Mouse (Mus musculus) macrophage (primary cell): ENCODE measurements around the gene Sh3pxd2a. TPM values are rescaled to one million over a fixed set of nuclear protein-coding genes. Genes with fewer than 3 reads are reported as not detected.
A peak's percentile ranks its signal among the peaks of the same experiment; 100 is the strongest.

ENCODE experiments used
- H3K27ac ChIP-seq: fragments of 350-480 bp; formaldehyde crosslinking; 2 replicates; pipeline ENCODE4 v1.9.0; 2021
- H3K36me3 ChIP-seq: fragments of 350-480 bp; formaldehyde crosslinking; 2 replicates; pipeline ENCODE4 v1.9.0; 2021; ENCODE audit errors: inconsistent target
- H3K4me3 ChIP-seq: fragments of 350-480 bp; formaldehyde crosslinking; 2 replicates; pipeline ENCODE4 v1.9.0; 2021; ENCODE audit errors: inconsistent target
- H3K79me2 ChIP-seq: fragments of 350-480 bp; formaldehyde crosslinking; 2 replicates; pipeline ENCODE4 v1.9.0; 2021; ENCODE audit errors: inconsistent target
- WGBS: methylation state at CpG from one replicate; pipeline ENCODE4 v1.1.7; 2026; ENCODE audit warnings: inconsistent platforms; ENCODE audit not compliant: missing documents; 5-methylcytosine and 5-hydroxymethylcytosine counted together
- polyA plus RNA-seq: library from polyadenylated mRNA; stranded (reverse); fragments of 250-400 nt; gene quantifications from 3 replicates; pipeline ENCODE4 v1.2.4, GENCODE M21; 2018; ENCODE audit warnings: inconsistent platforms
- total RNA-seq, 78 experiments: library from RNA; depleted of rRNA; stranded (reverse); fragments of 250-400 nt; gene quantifications; 1 replicate in 9 of 78; 2 replicates in 24 of 78; 3 replicates in 43 of 78; 4 replicates in 2 of 78; pipeline ENCODE4 v1.2.4; 2018; ENCODE audit warnings: inconsistent platforms in 56 of 78

Gene Sh3pxd2a
- total RNA-seq (2018; cell fraction: chromatin; rRNA removed): 10 to 100 TPM; 10.9 to 28.2 (median 21.6) TPM
- total RNA-seq (2018; cell fraction: cytosol; rRNA removed): 10 to 100 TPM in 14 of 26 experiments, 1 to 10 TPM in 12; 6.1 to 17.3 (median 11.1) TPM
- 10 to 100 TPM in 25 of 26 experiments, 1 to 10 TPM in 1; 9.3 to 36.6 (median 16.3) TPM for total RNA-seq (2018; cell fraction: nucleus; rRNA removed)
- 7.9 to 13.4 TPM (median 8.0 TPM) in 3 replicates for polyA plus RNA-seq

DNA sequence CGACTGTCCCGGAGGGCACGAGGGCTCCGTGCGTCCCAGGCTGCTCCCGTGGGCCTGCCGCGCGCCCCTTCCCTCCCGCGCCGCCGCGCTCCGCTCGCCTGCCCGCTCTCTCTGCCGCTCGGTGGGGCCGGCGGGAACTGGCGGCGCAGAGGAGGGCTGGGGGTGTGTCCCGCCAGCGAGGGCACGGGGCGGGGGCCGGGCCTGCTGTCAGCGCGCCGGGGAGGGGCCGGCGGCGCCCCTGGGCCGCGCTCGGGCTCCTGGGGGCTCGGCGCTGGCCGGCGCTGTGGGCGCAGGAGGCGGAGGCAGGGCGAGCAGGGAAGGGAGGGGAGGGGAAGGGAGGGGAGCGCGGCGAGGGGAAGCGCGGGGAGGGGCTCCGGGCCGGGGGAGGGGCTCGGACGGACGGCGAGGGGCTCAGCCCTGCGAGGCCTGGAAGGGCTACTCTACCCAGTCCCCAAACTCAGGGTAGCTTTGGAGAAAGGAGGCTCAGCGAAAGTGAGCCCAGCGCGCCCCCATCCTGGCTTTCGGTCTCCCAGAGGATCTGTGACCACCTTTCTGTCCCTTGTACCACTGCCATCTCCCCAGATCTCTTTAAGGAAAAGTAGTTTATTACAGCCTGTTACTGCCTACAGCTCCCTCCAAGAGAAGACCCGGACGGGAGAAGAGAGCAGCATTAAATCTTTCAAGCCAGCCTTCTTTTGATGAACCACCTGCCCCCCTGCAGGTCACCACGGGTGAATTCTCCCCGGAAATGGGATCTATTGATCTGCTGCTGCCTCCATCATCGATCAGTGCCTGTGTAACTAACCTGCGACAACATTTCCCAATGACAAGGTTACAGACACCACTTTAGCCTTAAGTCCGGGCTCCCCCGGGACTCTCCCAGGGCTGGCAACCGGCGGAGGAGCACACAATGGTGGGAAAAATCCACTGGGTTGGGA, at the start of gene Sh3pxd2a:
TSS of gene Sh3pxd2a (minus strand) at position 98 of the 938 bp plus-strand sequence.
- peaks cover 39% of the 10 kb centered on the region for H3K79me2 ChIP-seq
- 3% methylated on average over 35 of the region's 70 CpGs for WGBS
- H3K36me3 ChIP-seq: no peaks in the 10 kb centered on the region
- H3K4me3 ChIP-seq: peak within 1 kb of the TSS; percentile 84
- peak within 1 kb of the TSS; percentile 68 for H3K27ac ChIP-seq

DNA sequence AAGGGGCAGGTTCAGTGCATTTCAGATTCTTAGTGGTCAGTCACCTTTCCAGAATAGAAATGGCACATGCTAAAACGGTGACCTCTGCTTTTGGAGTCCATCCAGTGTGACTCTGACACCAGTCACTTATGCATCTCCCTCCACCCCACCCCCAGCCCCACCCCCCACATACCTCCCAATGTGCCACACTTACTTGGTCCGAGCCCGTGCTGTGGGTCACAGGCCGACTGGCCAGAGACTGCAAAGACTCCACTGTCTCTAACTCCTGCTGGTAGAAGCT, 49.4 kb upstream of the Sh3pxd2a start:
- no peaks in the 10 kb centered on the region for H3K79me2 ChIP-seq
- no peaks in the 10 kb centered on the region for H3K36me3 ChIP-seq
- H3K27ac ChIP-seq: no peak overlapping the region
- WGBS: 95% methylated on average over 4 of the region's 4 CpGs
- H3K4me3 ChIP-seq: no peak overlapping the region

DNA sequence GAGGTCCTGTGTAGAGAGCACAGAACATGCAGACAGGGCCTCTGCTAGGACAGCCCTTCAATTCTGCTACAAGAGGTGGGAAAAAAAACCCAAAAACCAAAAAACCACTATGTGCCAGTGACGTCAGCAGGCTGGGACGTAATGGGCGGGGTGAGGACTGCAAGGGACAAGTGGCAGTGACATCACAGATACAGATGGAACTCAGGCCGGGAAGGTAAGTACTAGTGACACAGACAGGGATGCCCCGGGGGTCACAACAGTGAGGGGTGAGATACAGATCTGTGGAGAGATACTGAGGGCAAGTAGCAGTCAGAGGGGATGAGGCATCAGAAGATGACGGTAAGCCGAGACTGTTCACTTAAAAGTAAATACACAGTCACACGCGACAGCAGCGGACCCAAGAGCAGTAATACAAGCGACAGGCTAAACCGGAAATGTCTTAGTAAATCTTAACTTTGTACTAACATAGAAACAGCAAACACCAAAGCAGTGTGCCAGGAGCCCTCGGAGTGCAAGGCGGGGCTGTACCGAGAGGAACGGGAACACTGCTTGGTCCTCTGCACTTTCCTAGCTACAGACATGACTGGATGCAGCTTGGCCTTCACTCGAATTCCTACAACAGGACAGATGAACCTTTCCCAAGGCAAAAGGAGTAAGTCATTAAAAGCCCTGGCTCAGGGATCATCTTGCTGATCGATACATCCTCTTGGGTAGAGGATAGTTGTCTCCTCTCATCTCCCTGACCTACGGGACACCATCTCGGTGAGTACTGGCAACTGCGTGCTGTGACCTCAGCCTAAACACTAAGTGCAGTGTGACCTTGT, 48.8 kb upstream of the Sh3pxd2a start:
- 84% methylated on average over 21 of the region's 21 CpGs for WGBS
- Histone ChIP-seq H3K4me3 (no peak overlapping the region), H3K36me3 (no peaks in the 10 kb centered on the region), H3K79me2 (no peaks in the 10 kb centered on the region), H3K27ac (no peak overlapping the region)

DNA sequence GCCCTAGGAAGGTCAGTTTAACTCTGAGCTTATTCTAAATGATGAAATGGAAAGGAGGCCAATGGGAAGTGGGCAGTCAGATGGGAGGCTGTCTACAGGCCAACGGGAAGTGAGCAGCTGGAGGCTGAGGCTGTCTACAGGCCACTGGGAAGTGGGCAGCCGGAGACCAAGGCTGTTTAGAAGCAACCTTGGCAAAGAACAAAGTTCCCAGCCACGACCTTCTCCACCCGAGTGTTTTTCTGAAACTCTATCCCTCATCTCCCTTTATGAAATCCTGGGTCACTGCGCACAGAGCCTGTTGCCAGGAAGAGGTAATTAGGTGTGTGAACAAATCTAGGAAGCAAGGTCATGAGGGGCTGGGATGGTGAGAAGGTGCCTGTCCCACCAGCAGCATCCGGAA, 47.8 kb upstream of the Sh3pxd2a start:
- H3K36me3 ChIP-seq: no peaks in the 10 kb centered on the region
- no peaks in the 10 kb centered on the region for H3K79me2 ChIP-seq
- WGBS: 28% methylated on average over 6 of the region's 6 CpGs
- H3K27ac ChIP-seq: peak overlapping the region; percentile 98
- H3K4me3 ChIP-seq: no peak overlapping the region

DNA sequence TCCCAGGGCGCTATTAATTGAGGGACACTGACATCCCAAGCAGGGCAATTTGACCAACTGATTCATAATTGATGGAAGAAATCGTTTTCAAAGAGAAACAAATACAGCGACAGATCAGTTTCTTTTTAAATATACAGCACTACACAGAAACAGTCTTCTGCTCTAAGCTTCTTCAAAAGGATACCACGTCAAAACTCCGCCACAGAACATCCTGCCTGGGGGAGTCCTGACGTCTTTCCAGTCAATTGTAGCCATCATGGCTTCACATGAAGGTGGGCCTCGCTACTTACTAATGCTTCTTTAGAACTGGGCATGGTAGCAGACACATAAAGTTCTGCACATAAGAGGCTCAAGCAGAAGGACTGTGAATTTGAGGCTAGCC, 47.1 kb upstream of the Sh3pxd2a start:
- H3K36me3 ChIP-seq: no peaks in the 10 kb centered on the region
- 15% methylated on average over 7 of the region's 7 CpGs for WGBS
- peak overlapping the region; percentile 1; the same call in 1 of the 2 replicates for H3K4me3 ChIP-seq
- H3K27ac ChIP-seq: peak overlapping the region; percentile 98
- no peaks in the 10 kb centered on the region for H3K79me2 ChIP-seq

DNA sequence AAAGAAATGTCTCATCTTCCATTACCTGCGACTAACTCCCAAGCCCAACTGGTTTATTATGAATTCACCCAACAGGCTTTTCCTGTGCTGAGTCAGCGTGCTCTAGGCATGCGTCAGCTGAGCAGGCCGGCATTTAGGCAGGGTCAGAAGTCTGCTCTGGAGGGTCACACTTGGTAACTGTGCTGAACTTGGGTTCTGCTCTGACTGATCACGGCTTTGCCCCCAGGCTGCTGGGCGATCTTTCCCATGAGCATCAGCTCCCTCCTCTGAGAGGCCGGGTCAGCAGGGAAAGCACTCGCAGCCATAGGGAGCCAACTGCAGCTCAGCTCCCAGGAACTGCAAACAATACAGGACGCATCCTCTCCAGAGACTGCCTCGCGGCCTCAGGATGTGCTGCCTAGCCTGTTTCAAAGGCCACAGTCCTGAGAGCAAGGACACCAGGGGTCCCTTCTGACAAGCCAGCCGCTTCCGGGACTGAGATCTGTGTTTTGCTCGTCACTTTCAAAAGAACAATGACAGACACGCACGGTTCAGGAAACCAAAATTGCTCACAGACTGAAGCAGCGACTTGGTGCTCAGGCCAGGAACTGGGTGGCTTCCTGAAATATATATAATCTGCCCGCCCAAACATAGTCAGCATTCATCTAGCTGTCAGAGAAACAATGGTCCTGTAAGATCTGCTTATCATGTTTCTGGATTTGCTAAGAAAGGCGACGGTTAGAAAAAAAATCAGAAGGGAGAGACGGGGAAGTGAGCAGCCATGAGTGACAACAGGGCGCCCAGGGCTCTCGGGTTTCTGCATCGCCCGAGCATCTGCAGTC, 46.5 kb upstream of the Sh3pxd2a start:
- H3K4me3 ChIP-seq: peak overlapping the region; percentile 1; the same call in 1 of the 2 replicates
- peak overlapping the region; percentile 98 for H3K27ac ChIP-seq
- H3K36me3 ChIP-seq: no peaks in the 10 kb centered on the region
- no peaks in the 10 kb centered on the region for H3K79me2 ChIP-seq
- WGBS: 3% methylated on average over 25 of the region's 25 CpGs

DNA sequence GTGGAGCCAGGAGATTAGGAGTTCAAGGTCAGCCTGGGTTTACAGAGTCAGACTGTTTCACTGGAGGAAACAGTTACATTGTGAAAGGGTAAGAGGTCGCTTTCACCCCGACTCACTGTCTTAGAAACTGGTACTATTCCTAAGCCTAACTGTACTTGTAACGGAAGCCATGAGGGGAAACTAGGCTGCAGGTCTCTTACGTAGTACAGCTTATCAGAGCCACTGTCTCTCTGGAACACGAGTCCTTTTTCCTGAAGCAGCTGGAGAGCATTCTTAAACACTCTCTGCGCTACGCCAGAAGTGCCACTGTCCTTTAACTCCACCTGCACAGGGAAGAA, 45.9 kb upstream of the Sh3pxd2a start:
- H3K36me3 ChIP-seq: no peaks in the 10 kb centered on the region

DNA sequence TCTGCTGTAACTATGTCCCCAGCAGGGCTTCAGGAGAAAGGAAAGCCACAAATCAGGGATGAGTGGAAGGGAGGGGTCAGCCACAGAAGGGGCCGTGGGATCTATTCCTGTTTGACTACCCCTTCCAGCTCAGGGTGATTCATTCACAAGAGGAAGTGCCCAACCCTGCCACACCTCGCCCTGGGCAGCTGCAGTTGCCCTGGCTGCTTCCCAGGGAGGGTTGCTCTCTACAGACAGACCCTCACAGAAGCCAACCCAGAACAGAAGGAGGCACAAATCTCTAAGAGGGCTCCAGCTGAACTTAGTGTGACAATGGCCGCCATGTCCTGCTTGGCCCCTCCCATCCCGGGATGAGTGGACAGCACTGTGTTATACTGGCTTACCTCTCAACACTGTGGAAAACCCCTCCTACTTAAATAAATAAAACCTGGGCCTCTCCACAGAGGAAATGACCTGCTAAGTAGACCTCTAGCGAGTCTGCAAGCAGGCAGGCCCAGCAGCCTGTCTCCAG, 44.6 kb upstream of the Sh3pxd2a start:
- Histone ChIP-seq H3K27ac (peak overlapping the region; percentile 98), H3K4me3 (no peak overlapping the region), H3K79me2 (no peaks in the 10 kb centered on the region), H3K36me3 (no peaks in the 10 kb centered on the region)
- 6% methylated on average over 5 of the region's 5 CpGs for WGBS

More for the DNA sequence above, 45.9 kb upstream of the Sh3pxd2a start:
- H3K4me3 ChIP-seq: no peak overlapping the region
- peak overlapping the region; percentile 98 for H3K27ac ChIP-seq
- 54% methylated on average over 7 of the region's 7 CpGs for WGBS
- no peaks in the 10 kb centered on the region for H3K79me2 ChIP-seq

DNA sequence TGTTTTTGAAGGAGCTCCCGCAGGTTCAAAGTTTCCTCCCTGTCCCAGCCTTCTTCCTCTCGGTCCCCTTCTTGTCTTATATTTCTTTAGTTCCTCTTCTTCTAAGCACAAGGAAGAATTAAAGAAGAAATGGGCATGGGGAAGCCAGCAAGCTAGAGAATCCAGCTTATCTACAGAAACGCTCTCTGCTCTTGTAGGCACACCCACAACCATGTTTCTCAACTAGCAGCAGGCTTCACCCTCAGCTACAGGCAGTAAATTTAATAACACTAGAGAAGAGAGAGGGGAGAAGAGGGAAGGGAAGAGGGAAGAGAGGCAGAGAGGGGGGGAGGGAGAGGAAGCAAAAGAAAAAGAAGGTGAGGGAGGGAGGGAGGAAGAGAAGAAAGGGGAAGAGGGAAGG, 44.0 kb upstream of the Sh3pxd2a start:
- Histone ChIP-seq H3K4me3 (peak overlapping the region; percentile 10; the same call in 1 of the 2 replicates), H3K27ac (peak overlapping the region; percentile 98), H3K79me2 (no peaks in the 10 kb centered on the region), H3K36me3 (no peaks in the 10 kb centered on the region)
- 0% methylated on average over 3 of the region's 3 CpGs for WGBS

DNA sequence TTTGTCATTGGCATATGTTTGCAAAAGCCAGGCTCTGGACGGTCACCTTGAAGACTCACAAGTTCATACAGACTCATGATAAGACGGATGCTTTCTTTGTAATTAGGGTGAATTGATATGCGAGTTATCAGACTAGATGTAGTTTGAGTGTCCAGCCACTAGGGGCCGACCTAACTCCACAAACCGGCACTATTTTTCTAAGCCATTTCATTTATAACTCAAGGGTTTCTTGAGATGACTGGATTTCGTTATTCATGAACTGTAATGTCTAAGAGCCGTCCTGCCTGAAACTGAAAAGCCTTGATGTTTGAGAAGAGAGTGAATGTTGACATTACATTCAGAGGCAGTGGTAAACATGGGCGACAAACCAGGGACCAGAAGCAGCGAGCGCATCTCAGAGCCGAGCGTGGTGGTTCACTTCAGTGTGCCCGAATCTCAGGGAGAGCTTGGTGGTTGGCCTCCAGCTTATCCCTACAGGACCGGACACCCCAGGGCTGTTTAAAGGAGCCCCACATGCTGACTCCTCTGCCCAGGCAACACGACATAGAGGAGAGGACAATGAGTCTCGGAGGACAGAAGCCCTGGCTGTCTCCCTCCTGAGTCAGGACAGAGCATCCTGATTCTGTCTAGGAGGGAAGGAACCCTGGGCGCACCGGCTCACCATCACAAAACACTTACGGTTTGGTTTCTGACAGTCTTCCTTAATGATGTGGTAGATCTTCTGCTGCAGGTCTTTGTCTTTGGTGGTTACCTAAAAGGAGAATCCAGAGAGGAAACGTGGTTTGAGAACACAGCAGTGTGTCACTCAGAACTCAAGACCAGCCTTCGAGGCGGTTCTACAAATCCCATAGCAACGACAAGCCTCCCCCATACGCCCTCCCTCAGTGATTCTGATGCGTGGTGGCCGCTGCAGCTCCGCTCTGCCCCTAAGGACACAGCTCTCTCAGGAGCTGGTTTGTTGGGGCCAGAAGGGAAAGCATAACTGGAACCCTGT, 43.2 kb upstream of the Sh3pxd2a start:
- H3K79me2 ChIP-seq: no peaks in the 10 kb centered on the region
- WGBS: 17% methylated on average over 27 of the region's 27 CpGs
- H3K27ac ChIP-seq: peak overlapping the region; percentile 98
- no peaks in the 10 kb centered on the region for H3K36me3 ChIP-seq
- peak overlapping the region; percentile 10; the same call in 1 of the 2 replicates for H3K4me3 ChIP-seq

DNA sequence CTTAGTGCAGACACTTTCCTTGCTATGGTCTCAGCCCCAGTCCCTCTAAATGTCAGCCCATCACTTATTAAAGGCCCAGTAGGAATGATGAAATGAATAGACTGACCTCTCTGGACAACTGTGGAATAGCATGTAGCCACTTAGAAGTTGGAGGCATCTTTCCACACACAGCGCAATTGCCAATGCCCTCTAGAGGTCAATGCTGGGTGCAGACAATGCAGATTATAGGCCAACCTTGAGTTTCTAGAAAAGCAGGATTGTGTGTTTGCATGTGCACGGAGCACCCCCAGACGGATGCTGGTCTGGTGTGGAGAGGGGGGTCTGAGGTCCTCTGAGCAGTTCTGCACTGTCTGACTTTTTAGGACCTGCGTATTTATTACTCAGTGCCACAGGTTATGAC, 39.4 kb upstream of the Sh3pxd2a start:
- WGBS: 84% methylated on average over 3 of the region's 4 CpGs
- H3K27ac ChIP-seq: no peak overlapping the region
- H3K79me2 ChIP-seq: no peaks in the 10 kb centered on the region
- no peak overlapping the region for H3K4me3 ChIP-seq
- H3K36me3 ChIP-seq: no peaks in the 10 kb centered on the region

DNA sequence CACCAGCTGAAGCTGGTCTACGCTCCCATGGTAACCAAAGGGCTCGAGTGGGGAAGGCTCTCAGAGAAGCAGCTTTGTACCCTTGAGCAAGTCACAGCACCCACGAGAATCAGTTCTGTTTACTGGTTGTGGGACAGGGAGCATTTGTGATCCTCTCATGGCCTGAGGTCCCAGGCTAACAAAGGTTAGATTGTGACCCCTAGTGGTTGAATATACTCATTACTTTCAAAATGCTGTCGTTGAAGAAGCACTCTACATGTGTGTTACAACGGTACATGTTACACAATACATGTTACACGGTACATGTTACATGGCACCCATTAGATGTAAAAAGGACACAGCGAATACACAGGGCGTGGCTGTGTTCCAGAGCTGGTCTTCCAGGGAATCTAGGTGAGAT, 38.4 kb upstream of the Sh3pxd2a start:
- no peaks in the 10 kb centered on the region for H3K79me2 ChIP-seq
- WGBS: 69% methylated on average over 8 of the region's 8 CpGs
- H3K36me3 ChIP-seq: no peaks in the 10 kb centered on the region
- no peak overlapping the region for H3K4me3 ChIP-seq
- no peak overlapping the region for H3K27ac ChIP-seq

DNA sequence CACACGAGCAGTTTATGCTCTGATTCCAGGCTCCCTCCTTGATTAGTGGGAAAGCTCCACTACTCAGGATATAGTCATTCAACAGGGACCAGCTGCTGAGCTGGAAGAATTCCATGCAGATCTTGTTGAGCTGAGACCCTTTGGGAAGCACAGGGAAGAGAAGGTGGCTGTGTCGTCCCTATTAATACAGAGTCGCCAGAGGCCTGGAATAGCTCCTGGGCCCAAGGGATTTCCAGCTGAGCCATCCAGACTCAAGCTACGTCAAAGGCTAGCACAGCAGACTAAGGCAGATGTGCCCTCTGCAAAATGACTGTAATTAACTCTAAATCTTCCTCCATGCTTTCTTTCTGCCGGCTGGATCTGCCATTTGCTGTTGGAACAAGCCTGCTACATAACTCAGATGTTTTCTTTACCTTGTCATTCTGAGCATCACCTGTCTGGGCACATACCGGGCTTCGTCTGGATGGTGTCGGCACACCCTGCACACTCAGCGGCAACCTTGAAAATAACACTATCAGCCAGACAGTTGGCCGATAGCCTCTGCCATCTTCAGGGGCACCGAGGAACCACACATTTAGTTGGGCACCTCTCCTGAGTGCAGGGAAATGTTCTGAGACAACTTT, 36.3 kb upstream of the Sh3pxd2a start:
- Histone ChIP-seq H3K79me2 (no peaks in the 10 kb centered on the region), H3K36me3 (no peaks in the 10 kb centered on the region), H3K4me3 (no peak overlapping the region), H3K27ac (no peak overlapping the region)
- WGBS: 95% methylated on average over 11 of the region's 11 CpGs
